Mouse (Mus musculus): ENCODE results near the gene Kif13a.
A peak's percentile ranks its signal among the peaks of the same experiment; 100 is the strongest.

Gene Kif13a

DNA sequence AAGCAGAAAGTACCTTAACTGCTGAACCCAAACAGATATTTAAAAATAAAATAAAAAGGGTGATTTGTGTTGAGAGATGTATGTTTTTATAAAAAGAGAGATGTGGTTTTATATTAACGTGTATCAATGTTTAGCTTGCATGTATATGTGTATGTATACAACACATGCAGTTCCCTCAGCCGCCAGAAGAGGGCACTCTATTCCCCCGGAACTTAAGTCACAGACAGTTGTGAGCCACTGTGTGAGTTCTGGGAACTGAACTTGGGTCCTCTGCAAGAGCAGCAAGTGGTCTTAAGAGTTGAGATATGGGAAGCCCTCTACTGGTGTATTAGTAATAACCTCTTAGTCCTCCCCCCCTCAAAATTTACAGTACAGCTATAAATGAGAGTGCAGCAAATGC is 96.7 kb downstream of the Kif13a start:
- no peak for DNase-seq

- DNase-seq: no peak
Observed at GRCm38 (mm10) chr13:46823271-46823670, 106.4 kb downstream of the Kif13a start.

GRCm38 (mm10) chr13:46822200-46822599 is 107.5 kb downstream of the Kif13a start:
- no peak for DNase-seq

DNA sequence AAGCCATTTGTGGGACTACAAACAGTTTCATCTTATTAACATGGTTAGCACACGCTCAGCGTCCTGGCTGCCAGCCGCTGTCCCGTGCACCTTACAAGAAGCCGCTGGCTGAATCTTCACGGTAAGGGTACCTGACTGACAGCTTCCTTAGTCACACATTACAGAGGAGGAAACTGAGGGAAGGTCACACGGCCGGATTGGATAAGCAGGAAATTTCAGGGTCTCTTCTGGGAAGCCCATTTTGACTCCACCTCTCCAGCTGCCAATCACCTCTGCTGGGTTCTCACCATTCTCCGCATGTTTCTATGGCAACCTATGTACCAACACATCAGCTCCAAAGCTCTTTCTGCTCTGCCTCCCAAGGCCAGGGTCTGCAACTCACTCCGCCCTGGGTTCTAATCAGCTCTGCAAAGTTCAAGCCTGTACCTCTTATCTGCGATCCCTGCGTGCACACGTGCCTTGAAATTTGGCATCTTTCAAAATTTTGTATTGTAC is 109.9 kb downstream of the Kif13a start:
- no peak for DNase-seq

- no peak for DNase-seq
Observed at GRCm38 (mm10) chr13:46819202-46819728, 110.4 kb downstream of the Kif13a start.

- DNase-seq: no peak
Observed at GRCm38 (mm10) chr13:46818374-46818773, 111.3 kb downstream of the Kif13a start.

- DNase-seq: no peak
Observed at GRCm38 (mm10) chr13:46812648-46813184, 117.0 kb downstream of the Kif13a start.

DNA sequence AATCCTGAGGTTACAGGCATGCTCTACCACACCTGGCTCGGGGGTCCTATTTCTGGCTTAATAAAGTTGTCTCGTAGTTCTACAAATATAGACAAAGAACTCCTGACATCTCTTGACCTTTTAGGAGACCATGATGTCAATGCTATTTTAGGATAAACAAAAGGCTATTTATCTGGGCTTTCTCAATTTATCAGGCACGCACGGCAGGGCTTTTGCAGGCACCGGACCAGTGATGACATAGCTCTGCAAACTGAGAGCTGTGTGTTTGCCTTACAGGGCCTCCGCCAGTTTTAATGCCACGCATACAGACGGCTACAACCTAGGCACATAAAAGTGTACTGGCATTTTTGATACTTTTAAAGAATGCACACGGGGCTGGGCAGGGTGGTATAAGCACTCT is 118.0 kb downstream of the Kif13a start:
- no peak for DNase-seq

DNA sequence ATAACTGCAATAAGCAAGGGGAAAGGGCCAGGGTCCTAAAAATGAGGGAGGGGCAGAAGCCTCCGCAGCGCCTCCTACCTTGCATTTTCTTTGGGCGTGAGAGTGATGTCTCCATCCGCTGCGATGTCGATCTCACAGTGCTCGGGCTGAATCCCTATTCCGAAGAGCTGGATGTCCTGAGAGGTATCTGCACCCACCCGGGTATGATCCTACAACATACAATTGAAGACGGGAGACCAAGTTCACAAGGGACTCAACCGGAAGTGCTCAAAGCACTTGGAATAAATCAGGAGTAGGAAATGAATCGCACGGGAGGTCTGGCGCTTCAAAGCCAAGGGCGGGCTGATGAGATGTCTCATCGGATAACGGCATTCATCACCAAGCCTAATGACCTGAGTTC is 119.1 kb downstream of the Kif13a start:
- DNase-seq: no peak

DNA sequence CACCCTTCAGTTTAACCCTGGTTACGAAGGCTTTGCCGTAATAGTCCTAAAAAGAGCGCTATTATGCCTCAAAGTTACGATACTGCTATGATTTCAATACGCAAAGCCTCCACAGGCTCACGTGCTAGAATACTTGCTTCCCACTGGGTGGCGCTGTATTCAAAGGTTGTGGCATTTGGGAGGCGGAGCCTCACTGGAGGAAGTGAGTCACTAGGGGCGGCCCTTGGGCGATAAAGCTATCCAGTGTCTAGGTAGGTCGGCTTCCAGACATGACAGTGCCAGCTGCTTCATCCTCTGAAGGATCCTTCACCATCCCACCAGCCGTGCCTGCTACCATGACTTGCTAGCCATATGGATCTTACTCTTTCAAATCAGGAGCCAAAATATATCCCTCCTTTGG is 119.6 kb downstream of the Kif13a start:
- peak; percentile 51 to 53 for DNase-seq

GRCm38 (mm10) chr13:46807901-46808300 is 121.8 kb downstream of the Kif13a start:
- peak; percentile 52 to 60 for DNase-seq

GRCm38 (mm10) chr13:46801196-46801595 is 128.5 kb downstream of the Kif13a start:
- DNase-seq: no peak

GRCm38 (mm10) chr13:46798156-46798555 is 131.5 kb downstream of the Kif13a start:
- peak; percentile 61 to 64 for DNase-seq

GRCm38 (mm10) chr13:46796381-46796780 is 133.3 kb downstream of the Kif13a start:
- no peak for DNase-seq

GRCm38 (mm10) chr13:46793824-46794223 is 135.8 kb downstream of the Kif13a start:
- no peak for DNase-seq

- DNase-seq: peak in 1 of 2 experiments; percentile 24
Observed at GRCm38 (mm10) chr13:46788452-46788851, 141.2 kb downstream of the Kif13a start.

- no peak for DNase-seq
Observed at GRCm38 (mm10) chr13:46786836-46787235, 142.8 kb downstream of the Kif13a start.

GRCm38 (mm10) chr13:46786064-46786561 is 143.6 kb downstream of the Kif13a start:
- DNase-seq: no peak

- DNase-seq: no peak
Observed at GRCm38 (mm10) chr13:46780379-46780778, 149.3 kb downstream of the Kif13a start.

DNA sequence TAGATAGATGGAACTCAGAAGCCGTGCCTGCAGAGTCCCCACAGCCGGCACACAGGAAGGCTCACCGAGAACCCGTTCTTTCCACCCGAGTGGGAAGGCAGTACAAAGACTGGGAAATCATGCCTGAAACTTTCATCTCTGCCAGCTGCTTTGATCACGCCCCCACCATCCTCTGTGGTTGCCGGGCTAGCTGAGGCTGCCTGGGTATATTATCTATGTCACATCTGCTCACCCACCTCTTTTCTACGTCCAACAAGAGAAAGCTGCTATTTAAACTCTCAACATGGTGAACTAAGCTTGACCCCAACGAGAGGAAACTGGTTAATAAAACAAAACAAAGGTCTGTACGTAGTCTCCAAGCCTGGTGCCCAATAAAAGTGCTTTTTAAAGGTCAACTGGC is 149.8 kb downstream of the Kif13a start:
- no peak for DNase-seq

DNA sequence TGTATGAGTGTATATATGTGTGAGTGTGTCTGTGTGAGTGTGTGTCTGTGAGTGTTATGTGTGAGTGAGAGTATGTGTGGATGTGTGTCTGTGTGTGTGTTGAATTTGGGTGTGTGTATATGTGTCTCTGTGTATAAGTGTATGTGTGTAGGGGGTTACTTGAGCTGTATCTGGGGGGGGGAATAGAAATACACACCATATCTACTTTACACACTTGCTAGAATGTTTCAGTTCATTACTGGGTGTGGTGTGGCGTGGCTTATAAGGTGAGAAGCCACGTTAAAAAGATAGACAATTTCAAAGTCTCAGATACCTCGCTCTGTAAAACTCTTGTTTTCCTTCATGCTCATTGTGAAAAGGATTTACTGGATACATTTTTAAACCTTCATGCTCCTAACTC is 152.2 kb downstream of the Kif13a start:
- no peak for DNase-seq

GRCm38 (mm10) chr13:46776636-46777305 is 152.9 kb downstream of the Kif13a start:
- no peak for DNase-seq

DNA sequence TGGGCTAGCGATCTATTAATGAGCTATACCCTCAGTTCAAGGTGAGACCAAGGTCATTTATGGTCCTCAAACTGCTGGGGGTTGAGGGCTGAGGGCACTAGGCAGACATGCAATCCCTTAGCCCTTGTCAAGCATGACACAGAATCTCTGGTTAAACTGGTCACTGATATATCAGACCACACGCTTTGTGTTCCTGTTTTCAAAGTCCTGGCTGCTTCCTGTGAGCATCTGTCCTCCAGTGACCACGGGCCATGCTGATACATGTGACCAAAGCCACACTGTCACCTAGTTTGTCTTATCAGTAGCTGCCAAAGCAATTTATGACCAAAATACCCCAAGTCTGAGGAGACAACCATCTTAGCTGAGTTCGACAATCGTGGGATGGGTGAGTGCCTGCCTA is 154.7 kb downstream of the Kif13a start:
- no peak for DNase-seq

DNA sequence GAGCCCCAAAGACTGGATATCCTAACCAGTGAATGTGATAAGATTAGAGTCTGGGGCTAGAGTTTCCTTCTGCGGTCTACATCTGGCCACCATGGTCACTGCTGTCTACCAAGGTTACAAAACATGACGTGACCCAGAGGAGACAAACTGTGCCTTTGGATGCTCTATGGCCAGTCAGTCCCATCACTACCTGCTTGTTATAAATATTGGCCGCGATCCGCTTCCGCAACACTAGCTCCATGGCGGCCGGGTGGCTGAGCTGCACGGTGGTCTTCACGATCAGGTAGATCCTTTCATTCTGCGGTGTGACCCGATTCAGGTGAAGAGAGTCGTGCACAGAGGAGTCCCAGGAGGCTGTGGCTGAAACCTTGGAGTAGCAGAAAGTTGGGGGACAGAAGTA is 157.1 kb downstream of the Kif13a start:
- no peak for DNase-seq

Measured in cerebellum, adult 18-20 months (tissue).